Mouse (Mus musculus): ENCODE data around the gene Wdr1.
"Not testable (repeated sequence)": the region's sequence is repeated elsewhere in the genome, so short reads cannot be mapped to it uniquely, and the experiment has no call there.

The Wdr1 gene

DNA sequence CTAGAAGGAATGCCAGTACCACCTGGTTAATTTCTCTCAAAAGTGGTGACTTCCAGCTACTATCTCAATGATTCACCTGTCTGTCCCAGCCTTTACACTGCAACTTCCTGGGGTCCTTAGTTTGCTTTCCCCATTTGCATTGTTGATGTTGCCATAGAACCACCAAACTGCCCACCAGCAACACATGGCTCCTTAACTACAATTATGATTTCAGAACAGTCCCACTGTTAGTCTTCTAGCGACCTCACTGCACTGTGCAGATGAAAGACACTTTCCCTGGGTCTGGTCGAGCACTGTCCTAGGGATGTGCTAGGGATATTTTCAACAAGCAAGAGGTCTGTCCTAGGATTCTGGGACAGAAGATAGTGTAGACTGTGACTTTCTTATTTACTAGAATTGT lies at the start of gene Wdr1:
TSS of gene Wdr1 (minus strand) at position 101 of the 400 bp plus-strand sequence.
- DNase-seq (ENCODE audit: low spot score in 2 of 2), result no peak

DNA sequence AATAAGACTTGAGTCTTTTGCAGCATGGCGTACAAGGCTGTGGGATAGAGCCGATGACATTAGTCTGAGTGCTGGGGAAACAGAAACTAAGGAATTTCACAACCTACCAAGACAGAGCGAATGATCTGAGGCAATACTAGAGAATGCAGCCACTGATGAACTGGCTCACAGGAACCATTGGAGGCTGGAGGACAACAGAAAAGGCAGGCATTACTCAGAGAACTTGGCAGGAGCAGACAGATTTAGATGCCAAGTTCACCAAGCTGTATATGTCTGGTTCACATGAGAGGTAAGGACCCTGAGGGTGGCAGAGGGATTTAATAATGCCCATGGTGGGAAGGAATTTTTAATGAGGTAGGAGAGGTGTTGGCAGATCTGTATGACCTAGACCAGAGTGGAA lies 48.1 kb upstream of the Wdr1 start:
- DNase-seq (ENCODE audit: low spot score in 2 of 2), result no peak

DNA sequence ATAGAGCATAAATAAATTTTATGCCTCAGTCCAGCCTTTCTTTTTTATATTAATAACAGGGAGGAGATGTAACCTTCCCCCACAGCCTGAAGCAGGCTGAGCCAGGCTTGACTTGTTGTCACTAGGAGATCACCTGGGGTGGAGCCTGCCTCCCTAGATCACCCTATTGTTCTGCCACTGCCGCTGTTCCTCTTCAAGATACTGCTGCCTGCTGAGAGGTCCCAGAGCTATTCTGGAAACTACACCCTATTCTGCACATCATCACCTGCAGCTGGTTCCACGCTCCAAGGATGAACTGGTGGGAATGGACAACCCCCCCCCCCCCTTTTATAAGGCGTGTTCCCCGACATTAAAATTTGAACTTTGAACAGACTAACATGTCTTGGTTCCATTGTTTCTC lies 45.2 kb upstream of the Wdr1 start:
- not testable (repeated sequence) for DNase-seq (ENCODE audit: low spot score in 2 of 2)

DNA sequence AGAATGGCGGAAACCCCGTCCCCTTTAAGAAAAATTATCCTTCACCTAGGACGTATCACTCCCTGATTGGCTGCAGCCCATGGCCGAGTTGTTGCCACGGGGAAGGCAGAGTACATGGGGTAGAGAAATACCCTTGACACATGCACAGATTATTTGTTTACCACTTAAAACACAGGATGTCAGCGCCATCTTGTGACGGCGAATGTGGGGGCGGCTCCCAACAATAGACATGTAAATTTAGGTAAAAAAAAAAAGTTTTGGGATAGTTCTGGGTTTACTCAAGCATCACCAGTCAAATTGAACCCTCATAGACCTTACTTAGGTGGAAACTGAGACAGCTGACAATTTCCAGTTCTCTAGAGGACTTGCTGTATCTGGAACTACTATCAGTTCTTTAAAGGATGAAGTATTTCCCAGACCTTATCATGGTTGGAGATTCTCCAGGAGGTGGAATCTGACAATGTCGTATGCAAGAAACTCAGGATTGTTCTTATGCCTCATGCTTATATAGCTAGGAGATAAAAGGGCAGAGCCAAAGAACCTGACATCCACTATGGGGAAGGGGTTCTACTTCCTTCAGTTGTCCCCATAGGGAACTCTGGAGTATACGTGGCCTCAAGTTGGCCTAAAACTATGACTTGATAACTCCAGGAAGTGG lies 35.8 kb upstream of the Wdr1 start:
- DNase-seq (ENCODE audit: low spot score in 2 of 2), result no peak

DNA sequence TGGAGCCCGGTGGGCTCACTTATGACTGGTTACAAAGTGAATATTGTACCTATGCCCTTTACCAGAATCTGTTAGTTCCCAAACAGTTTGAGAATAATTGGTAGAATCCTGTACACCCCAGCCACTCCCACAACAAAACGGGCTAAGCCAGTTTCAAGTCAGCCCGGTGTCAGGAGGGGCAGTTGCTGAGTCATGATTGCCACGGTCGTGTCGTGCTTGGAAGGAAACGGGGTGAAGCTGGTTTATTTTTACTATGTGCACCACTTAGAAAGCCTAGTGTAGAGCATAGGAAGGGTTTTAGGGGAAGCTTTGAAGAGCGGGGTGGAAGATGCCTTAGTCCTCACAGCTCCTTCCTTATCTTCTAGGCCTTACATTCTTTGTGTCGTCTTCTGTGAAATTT lies 25.9 kb upstream of the Wdr1 start:
- DNase-seq (ENCODE audit: low spot score in 2 of 2), result no peak

DNA sequence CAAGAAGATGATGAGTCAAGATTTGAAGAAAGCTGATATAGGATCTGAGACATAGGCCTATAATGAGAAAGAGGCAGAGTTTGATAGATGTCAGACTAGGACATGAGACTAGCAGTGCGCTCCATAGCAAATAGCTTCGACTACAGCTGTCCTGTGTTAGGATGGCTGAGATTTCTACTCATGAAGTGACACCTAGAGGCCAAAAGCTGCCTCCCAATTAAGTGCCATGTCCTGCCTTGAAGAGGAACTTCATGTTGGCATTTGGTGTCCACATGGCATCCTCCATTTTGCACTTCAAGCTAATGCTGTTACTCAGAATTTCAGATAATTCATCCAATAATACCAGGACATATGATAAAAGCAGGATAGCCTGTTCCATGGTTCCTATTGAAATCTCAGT lies 22.4 kb upstream of the Wdr1 start:
- no peak for DNase-seq (ENCODE audit: low spot score in 2 of 2)

DNA sequence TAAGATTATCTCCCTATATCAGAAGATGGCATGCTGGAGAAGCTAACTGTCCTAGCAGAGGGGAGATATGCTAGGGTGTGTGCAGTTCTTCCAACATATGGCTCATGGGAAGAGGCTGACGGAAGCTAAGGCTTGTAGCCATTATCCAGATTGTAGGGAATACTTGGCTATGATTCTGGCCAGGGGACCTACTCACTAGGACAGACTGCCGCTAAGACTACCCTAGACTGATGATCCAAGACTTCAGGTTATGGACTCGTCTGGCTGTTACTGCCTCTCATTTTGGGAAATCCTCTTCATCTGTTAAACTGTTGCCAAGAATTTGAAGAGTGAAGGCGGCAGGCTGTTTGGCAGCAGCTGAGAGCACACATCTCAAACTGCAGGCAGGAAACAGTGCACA lies 20.0 kb upstream of the Wdr1 start:
- no peak for DNase-seq (ENCODE audit: low spot score in 2 of 2)

DNA sequence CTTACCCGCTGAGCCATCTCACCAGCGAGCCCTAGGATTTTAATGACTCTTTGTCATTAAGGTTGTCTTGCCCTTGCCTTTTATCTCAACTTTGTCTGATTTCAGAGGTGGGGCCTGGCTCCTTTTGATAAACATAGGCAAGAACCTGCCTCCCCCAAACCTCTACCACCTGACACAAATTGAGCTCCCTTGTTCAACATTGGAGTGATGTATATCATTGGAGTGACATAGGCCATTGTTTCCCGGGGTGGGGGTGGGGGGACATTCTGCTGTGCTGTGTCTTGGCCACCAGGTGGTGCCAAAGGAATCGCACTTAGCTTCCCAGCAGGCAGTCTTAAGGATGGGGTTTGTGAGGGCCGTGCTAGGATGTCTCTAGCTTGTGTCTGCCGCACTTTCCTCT lies 17.7 kb upstream of the Wdr1 start:
- DNase-seq (ENCODE audit: low spot score in 2 of 2), result no peak

DNA sequence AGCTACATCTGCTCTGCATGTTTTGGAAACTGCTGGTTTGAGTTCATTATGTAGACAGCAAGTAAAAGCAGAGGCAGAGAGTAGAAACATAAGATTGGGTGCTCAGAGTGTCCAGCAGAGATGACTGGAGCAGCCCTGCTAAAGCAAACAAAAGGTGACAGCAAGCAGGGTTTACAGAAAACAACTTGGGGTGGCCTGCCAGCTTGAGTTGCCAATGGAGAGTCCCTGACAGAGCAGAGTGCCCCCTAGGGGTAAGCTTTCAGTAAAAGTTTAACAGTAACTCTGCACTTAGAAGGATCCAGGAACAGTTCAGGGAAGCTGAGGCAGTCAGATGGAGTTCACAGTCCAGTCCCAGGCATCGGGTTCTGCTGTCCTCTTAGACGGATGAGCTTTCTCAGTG lies 7.9 kb upstream of the Wdr1 start:
- DNase-seq (ENCODE audit: low spot score in 2 of 2), result no peak

DNA sequence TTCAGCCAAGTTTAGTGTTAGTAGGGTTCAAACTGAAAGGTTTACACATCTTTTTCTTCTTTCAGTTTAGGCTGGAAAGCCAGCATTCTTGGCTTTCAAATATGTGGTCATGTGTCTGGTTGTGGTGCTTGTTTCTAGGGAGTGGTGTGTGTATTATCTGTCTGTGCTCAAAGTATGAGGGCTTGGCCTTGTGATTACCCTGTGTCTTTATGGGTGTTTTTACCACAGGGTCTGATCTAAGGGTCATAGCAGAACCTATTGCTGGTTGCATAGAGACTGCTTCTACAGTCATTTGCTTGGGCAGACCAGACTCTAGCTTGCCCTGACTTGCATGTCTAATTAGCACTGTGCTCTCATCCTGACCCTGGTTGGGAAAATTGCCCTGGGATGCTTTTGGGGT lies 5.6 kb upstream of the Wdr1 start:
- DNase-seq (ENCODE audit: low spot score in 2 of 2), result no peak

DNA sequence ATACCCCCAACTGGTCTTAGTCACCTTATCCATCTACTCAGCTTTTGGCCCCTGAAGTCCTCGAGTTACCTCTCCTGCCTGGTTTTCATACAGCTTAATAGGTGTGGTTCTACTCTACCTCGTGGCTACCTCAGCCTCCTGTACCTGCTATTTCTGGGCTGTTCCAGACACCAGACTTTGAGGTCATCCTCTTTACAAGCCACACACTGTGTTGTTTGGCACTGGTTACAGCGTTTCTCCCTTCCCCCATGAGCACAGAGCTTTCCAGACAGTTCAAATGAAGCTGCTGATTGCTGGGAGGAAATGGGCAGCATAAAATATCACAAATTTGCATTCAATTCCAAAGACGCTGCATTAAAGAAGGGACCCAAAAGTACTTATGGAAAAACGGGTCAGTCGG lies 1.8 kb upstream of the Wdr1 start:
- DNase-seq (ENCODE audit: low spot score in 2 of 2), result no peak

DNA sequence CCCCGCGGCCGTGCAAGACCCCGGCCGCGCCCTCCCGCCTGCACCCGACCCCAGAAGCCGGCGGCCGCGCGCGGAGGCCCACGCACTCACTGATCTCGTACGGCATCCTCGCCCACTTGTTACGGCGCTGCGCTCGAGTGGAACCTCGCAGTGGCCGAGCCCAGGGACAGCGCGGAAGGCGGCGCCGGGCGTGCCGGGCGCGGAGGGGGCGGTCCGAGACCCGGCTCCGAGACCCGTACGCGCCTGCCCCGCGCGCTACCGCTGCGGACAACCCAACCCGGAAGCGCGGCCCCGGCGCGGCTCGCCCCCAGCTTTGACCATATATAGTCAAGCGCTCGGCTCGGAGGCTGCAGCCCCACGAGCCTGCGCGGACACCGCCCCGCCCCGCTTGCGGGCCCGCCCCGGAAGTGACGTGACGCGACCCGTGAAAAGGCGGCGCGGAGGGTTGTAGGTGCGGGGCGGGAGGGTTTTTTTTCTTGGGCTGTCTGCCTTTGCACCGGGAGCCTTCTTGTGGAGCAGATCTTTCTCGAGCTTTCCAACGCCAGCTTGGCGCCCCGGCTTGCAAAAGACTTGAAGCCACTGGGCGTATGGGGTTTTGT lies 1.5 kb downstream of the Wdr1 start:
- DNase-seq (ENCODE audit: low spot score in 2 of 2), result peak; percentile 95 to 98

DNA sequence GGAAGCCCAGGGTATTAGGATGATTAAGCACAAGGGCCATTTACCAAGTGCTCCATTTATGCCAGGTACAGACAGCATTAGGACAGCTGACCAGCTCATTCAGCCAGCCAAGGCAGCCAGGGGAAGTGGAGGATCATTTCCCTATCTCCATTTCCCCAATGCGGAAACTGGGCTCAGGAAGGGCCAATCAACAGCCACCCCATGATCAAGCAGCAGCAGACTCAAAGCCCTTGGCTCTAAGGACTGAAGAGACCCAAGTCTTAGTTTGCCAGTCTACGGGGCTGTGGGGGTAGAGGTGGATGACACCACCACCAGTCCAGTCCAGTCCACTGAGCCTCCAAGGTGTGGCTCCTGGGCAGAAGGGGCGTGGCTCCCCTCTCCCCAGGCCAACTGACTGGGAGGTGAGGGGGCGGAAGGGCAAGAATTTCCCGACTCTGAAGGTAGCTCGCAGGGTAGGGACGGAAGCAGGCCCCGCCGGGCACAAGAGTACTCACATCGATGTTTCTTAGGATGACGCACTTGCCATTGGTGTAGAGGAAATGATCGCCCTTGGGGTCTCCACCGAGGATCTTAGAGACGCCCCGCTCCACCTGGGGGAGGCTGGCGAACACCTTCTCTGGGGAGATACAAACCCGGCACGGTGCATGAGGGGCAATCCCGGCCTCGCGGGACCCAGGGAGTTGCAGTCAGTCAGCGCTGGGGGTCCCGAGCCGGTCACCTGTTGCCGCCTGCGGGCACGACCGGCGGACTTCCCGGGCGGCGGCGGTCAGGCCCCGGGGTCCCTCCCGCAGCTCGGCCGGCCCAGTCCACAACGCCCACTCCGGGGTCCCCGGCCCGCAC lies 2.2 kb downstream of the Wdr1 start:
- DNase-seq (ENCODE audit: low spot score in 2 of 2), result peak; percentile 39 to 50

DNA sequence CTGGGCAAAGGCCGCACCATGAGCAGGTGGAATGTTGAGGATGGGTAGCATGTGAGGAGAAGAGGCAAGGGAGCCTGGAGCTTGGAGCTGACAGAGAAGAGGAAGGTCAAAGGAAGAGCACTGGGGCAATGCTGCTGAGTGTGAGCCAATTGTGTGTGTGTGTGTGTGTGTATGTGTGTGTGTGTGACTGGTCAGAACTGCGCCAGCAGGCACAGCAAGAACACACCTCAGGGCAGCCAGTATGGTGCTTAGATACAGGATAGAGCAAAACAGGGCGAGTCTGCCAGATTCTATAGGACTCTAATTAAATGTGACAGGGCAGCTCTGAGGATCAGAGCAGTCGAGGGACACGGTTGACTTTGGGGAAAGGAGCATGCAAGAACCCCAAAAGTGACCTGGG lies 4.2 kb downstream of the Wdr1 start:
- DNase-seq (ENCODE audit: low spot score in 2 of 2), result no peak

DNA sequence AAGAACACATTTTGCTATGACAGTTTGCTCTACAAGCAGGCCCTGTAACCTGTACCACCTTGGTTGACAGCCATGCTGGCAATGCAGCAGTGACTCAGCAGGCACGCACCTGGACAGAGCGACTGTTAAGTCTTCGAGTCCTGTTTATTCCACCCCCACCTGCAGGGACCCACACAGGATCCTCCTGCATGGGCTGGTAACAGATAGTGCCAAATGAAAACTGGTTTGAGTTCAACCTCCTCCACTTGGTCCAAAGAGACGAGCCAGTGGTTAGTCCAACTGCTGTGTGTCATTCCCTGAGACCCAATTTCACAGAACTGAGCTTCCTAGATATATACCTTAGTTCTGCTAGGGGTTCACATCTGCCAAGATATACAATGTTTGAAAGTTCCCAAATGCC lies 5.2 kb downstream of the Wdr1 start:
- DNase-seq (ENCODE audit: low spot score in 2 of 2), result no peak

DNA sequence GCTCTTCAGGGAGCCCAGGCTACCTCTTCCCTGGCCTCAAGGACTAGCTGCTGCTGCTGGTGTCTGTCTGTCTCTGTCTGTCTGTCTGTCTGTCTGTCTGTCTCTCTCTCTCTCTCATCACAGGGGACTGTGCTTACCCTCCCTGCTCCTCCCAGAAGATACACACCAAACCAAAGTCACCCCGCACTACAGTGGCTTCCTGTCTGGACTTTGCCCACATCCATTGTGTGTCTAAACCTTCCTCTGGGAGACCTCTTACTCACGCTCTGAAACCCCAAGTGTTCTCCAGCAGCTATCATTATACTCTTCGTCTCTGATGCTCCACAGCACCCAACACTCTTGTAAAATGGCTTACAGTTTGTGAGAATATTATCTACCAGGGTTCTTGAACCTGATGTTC lies 6.6 kb downstream of the Wdr1 start:
- no peak for DNase-seq (ENCODE audit: low spot score in 2 of 2)

DNA sequence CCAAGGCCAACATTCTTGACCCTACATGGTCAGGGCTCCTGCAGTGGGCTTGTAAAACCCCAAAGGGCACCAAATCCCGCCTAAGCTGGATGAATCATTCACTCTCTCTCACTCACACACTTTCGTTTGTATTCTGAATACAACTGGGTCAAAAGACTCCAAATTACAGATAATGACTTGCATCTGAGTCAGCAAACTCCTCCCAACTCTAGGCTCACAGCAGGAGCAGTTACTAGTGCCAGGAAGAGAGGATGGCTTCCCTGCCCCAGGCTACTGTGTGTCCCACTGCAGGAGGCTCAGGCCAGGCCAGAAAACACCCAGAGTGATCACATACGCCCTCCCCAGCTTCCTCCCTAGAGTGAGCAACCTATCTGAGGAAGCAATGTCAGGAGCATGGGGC lies 9.1 kb downstream of the Wdr1 start:
- DNase-seq (ENCODE audit: low spot score in 2 of 2), result no peak

DNA sequence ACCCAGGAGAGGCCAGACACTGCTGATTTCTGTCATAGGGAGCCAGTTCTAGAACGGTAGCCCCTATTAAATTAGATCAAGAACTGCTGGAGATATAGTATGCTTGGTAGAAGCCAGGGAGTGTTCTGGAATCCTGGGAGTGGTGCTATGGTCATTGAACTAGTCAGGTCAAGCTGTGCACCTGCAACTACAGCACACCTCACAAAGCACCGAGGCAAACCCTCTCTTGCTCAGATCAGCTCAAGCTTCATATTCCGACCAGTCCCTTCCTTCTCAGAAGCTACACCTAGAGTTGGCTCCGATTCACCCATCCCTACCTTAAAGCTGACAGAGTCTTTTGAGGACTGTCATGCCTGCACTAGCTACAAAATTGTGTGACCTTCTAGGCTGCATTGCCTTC lies 9.5 kb downstream of the Wdr1 start:
- DNase-seq (ENCODE audit: low spot score in 2 of 2), result no peak

DNA sequence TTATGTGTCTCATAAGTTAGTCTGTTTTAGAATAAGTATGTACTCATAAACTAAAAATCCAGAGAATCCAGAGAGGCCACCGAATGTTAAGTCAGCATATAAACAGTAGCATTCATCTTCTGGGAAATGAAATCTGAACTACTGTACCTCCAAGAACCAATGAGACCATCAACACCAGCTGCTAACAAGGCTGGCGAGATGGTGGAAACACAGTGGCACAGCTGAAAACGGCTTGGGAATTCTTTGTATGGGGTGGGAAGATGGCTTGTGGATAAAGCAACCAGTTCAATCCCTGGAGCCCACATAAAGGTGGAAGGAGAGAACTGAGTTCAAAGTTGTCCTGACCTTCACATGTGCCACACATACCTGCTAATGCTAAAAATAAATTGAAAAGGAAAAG lies 10.4 kb downstream of the Wdr1 start:
- no peak for DNase-seq (ENCODE audit: low spot score in 2 of 2)

DNA sequence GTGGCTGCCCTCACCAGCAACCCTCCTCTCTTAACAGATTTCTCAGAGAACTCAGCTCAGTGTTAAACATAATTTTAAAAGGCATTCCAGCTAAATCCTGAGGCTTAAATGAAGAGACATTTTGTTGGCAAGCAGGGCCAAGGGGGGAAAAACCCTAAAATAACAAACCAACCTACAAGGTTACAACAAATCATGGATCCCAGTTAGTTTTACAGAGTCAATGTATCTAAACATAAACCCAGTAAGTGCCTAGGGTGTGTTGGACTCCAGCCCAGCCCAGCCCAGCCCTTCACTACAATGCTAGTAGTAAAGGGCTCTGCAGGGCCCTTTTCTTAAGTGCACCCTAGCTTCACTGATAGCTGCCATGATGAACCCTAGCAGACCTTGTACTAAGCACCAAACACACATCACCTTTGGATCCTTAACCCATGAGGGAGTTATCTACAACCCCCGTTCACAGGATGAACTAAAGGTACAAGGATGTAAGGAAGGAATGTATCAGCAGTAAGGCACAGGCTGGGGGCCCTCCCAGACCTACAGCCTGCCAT lies 12.7 kb downstream of the Wdr1 start:
- no peak for DNase-seq (ENCODE audit: low spot score in 2 of 2)

DNA sequence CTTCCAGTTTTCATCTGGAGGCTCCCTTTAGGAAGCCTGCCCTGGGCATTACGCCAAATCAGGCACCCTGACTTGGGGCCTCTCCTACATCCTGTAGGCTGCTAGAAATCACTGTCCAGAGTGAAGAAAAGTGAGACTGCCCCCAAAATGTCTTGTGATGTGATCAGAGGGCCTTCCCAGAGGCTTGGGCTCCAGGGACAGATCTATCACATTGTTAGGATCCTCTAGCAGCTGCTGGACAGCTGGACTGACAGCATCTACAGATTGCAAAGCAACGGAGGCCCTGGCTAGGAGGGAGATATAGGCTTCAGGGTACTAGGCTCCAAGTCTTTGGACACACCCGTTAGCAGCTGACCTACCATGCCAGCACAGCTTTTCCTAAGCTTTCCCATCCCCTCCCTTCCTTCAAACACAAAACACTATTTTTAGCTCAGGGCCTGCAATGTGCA lies 13.5 kb downstream of the Wdr1 start:
- DNase-seq (ENCODE audit: low spot score in 2 of 2), result no peak

DNA sequence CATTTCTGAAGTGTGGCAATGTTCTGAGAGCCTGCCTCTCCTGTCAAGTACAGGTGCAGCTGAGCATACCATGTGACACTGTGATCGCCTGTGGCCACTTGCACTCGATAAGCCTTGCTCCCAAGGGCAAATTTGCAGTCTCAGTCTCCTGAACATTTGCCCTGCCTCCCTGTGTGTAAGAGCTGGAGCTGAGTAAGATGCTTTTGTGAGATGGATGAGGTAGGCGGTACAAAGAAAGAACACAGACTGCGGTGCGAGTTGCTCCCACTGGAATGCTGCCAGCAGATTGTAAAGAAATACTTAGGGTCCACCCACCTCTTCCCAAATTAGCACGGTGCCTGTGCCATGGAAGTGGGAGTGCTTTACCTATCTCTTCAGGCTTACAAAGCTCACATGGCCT lies 15.6 kb downstream of the Wdr1 start:
- peak; percentile 57 to 74 for DNase-seq (ENCODE audit: low spot score in 2 of 2)
